Mouse (Mus musculus) E14TG2a.4 (cell line): ENCODE data around the gene Nr0b2.

ENCODE experiments used
- H3K27me3 ChIP-seq: 2 replicates; pipeline ENCODE4 v1.6.1; 2014; ENCODE audit warnings: low read length, control low read depth; ENCODE audit not compliant: insufficient read depth
- H3K36me3 ChIP-seq: 2 replicates; pipeline ENCODE4 v1.6.1; 2014; ENCODE audit warnings: low read length, control low read depth; ENCODE audit not compliant: insufficient read depth
- H3K4me1 ChIP-seq: replicated peaks from 2 replicates; pipeline ENCODE4 v1.6.1; 2014; ENCODE audit warnings: low read depth, low read length, control low read depth
- H3K4me3 ChIP-seq: replicated peaks from 2 replicates; pipeline ENCODE4 v1.5.1; 2014; ENCODE audit warnings: mild to moderate bottlenecking, low read length
- H3K9me3 ChIP-seq: 2 replicates; pipeline ENCODE4 v1.6.1; 2014; ENCODE audit warnings: low read length, control low read depth
- CTCF ChIP-seq: conservative IDR thresholded peaks from 2 replicates; pipeline ENCODE4 v1.5.1; 2014; ENCODE audit warnings: low read length
- NANOG ChIP-seq: IDR thresholded peaks from 2 replicates; pipeline ENCODE4 v1.6.1; 2014; ENCODE audit warnings: borderline replicate concordance, low read length, mixed read lengths
- POU5F1 ChIP-seq: IDR thresholded peaks from 2 replicates; pipeline ENCODE4 v1.6.1; 2014; ENCODE audit warnings: low read length, borderline replicate concordance

Nr0b2 gene

GRCm38 (mm10) chr4:133596084-133596483, 42.9 kb downstream of the Nr0b2 start:
- no peaks in the 10 kb centered on the region for H3K9me3 ChIP-seq
- H3K4me1 ChIP-seq, result peaks cover 66% of the 10 kb centered on the region
- no peak overlapping the region for H3K4me3 ChIP-seq
- peaks cover 2% of the 10 kb centered on the region; the same call in 1 of the 2 replicates for H3K27me3 ChIP-seq
- H3K36me3 ChIP-seq, result peaks cover 16% of the 10 kb centered on the region
- TF ChIP-seq NANOG, result no peak
- TF ChIP-seq CTCF, result no peak
- no peak for TF ChIP-seq POU5F1

GRCm38 (mm10) chr4:133598616-133599015, 45.4 kb downstream of the Nr0b2 start:
- no peak for TF ChIP-seq POU5F1
- no peak for TF ChIP-seq CTCF

GRCm38 (mm10) chr4:133599116-133599515, 45.9 kb downstream of the Nr0b2 start:
- Histone ChIP-seq H3K4me1 (peaks cover 81% of the 10 kb centered on the region), H3K9me3 (no peaks in the 10 kb centered on the region), H3K36me3 (peaks cover 17% of the 10 kb centered on the region), H3K4me3 (peak overlapping the region; percentile 78), H3K27me3 (peaks cover 2% of the 10 kb centered on the region; the same call in 1 of the 2 replicates)
- TF ChIP-seq NANOG (no peak), CTCF (no peak), POU5F1 (no peak)

More at GRCm38 (mm10) chr4:133598616-133599015, 45.4 kb downstream of the Nr0b2 start:
- Histone ChIP-seq H3K36me3 (peaks cover 12% of the 10 kb centered on the region), H3K4me1 (peaks cover 76% of the 10 kb centered on the region), H3K4me3 (peak overlapping the region; percentile 78), H3K9me3 (no peaks in the 10 kb centered on the region), H3K27me3 (peaks cover 2% of the 10 kb centered on the region; the same call in 1 of the 2 replicates)

- Histone ChIP-seq H3K36me3 (peaks cover 19% of the 10 kb centered on the region), H3K4me1 (peaks cover 84% of the 10 kb centered on the region), H3K4me3 (peak overlapping the region; percentile 78), H3K27me3 (peaks cover 2% of the 10 kb centered on the region; the same call in 1 of the 2 replicates), H3K9me3 (no peaks in the 10 kb centered on the region)
- TF ChIP-seq NANOG (no peak), CTCF (no peak), POU5F1 (no peak)
Observed at GRCm38 (mm10) chr4:133599571-133600073, 46.4 kb downstream of the Nr0b2 start.

GRCm38 (mm10) chr4:133600306-133600705, 47.1 kb downstream of the Nr0b2 start:
- Histone ChIP-seq H3K4me3 (peak overlapping the region; percentile 78), H3K36me3 (peaks cover 26% of the 10 kb centered on the region), H3K27me3 (peaks cover 2% of the 10 kb centered on the region; the same call in 1 of the 2 replicates), H3K4me1 (peaks cover 84% of the 10 kb centered on the region), H3K9me3 (no peaks in the 10 kb centered on the region)
- TF ChIP-seq POU5F1, result no peak
- no peak for TF ChIP-seq NANOG
- no peak for TF ChIP-seq CTCF

GRCm38 (mm10) chr4:133601721-133602218, 48.6 kb downstream of the Nr0b2 start, which contains the start of gene Sfn:
Gene Sfn, minus strand, starts transcription at chr4:133602168.
- TF ChIP-seq POU5F1 (no peak), CTCF (peak; percentile 52)
- H3K4me1 ChIP-seq, result peaks cover 87% of the 10 kb centered on the region
- H3K4me3 ChIP-seq, result peak within 1 kb of the TSS; percentile 74
- peaks cover 40% of the 10 kb centered on the region for H3K36me3 ChIP-seq
- H3K9me3 ChIP-seq, result no peaks in the 10 kb centered on the region
- peaks cover 2% of the 10 kb centered on the region; the same call in 1 of the 2 replicates for H3K27me3 ChIP-seq

GRCm38 (mm10) chr4:133603056-133603455, 49.9 kb downstream of the Nr0b2 start:
- no peak for TF ChIP-seq NANOG
- no peak for TF ChIP-seq POU5F1
- peaks cover 2% of the 10 kb centered on the region; the same call in 1 of the 2 replicates for H3K27me3 ChIP-seq
- peak overlapping the region; percentile 74; the same call in 1 of the 2 replicates for H3K4me3 ChIP-seq
- peaks cover 53% of the 10 kb centered on the region for H3K36me3 ChIP-seq
- peaks cover 88% of the 10 kb centered on the region for H3K4me1 ChIP-seq
- H3K9me3 ChIP-seq, result no peaks in the 10 kb centered on the region

- no peaks in the 10 kb centered on the region for H3K9me3 ChIP-seq
- H3K4me1 ChIP-seq, result peaks cover 84% of the 10 kb centered on the region
- peaks cover 63% of the 10 kb centered on the region for H3K36me3 ChIP-seq
- H3K4me3 ChIP-seq, result peak overlapping the region; percentile 32; the same call in 1 of the 2 replicates
- H3K27me3 ChIP-seq, result peaks cover 2% of the 10 kb centered on the region; the same call in 1 of the 2 replicates
- no peak for TF ChIP-seq POU5F1
- no peak for TF ChIP-seq NANOG
- no peak for TF ChIP-seq CTCF
Observed at GRCm38 (mm10) chr4:133604175-133604574, 51.0 kb downstream of the Nr0b2 start.

- TF ChIP-seq POU5F1 (no peak), NANOG (no peak), CTCF (no peak)
- no peaks in the 10 kb centered on the region for H3K9me3 ChIP-seq
- H3K4me1 ChIP-seq, result peaks cover 87% of the 10 kb centered on the region
- peaks cover 70% of the 10 kb centered on the region for H3K36me3 ChIP-seq
- H3K4me3 ChIP-seq, result peak overlapping the region; percentile 63; the same call in 1 of the 2 replicates
- H3K27me3 ChIP-seq, result peaks cover 2% of the 10 kb centered on the region; the same call in 1 of the 2 replicates
Observed at GRCm38 (mm10) chr4:133604856-133605255, 51.7 kb downstream of the Nr0b2 start.
